Mouse (Mus musculus): ENCODE measurements around the gene Gm1979.
"Not testable (repeated sequence)": the region's sequence is repeated elsewhere in the genome, so short reads cannot be mapped to it uniquely, and the experiment has no call there.

Gm1979 gene

DNA sequence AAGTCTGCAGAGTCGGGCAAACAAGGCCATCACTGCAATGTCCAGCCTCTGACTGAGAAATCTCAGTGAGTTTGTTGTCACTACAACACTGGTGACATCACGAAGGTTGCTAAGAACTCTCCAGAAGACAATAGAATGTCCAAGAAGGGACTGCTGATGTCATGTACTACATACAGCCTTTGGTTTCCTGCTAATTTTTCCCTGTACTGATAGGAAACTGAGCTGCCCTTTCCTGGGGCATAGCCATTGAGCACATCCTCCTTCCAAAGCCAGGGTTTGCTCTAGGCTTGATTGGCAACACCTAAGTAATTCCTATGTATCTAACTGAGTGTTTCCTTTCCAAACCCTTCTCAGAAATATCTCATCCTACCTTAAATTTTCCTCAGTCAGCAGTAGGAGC lies at the start of gene Gm1979:
Gene Gm1979 (minus strand): TSS at position 101 of the 400 bp plus-strand sequence.
- not testable (repeated sequence) for DNase-seq (ENCODE audit: low spot score)

GRCm38 (mm10) chr5:26039458-26039857 lies 34.9 kb upstream of the Gm1979 start, which contains the start of gene Speer4a:
TSS of gene Speer4a (minus strand) at chr5:26039558.
- not testable (repeated sequence) for DNase-seq (ENCODE audit: low spot score)

GRCm38 (mm10) chr5:26022816-26023215 lies 18.2 kb upstream of the Gm1979 start, which contains the start of gene Gm5862:
TSS of gene Gm5862 (minus strand) at chr5:26022916.
- not testable (repeated sequence) for DNase-seq (ENCODE audit: low spot score)

GRCm38 (mm10) chr5:26007697-26008096 lies 3.1 kb upstream of the Gm1979 start:
- DNase-seq (ENCODE audit: low spot score) = not testable (repeated sequence)

GRCm38 (mm10) chr5:26006937-26007695 lies 2.5 kb upstream of the Gm1979 start:
- peak; percentile 25 for DNase-seq (ENCODE audit: low spot score)

GRCm38 (mm10) chr5:25988550-25988949 lies 16.0 kb downstream of the Gm1979 start, which contains the start of gene Gm21698:
TSS of gene Gm21698 (minus strand) at chr5:25988650.
- not testable (repeated sequence) for DNase-seq (ENCODE audit: low spot score)

- DNase-seq (ENCODE audit: low spot score) = not testable (repeated sequence)
These were observed 32.0 kb downstream of the Gm1979 start, which contains the start of gene Gm21680 for GRCm38 (mm10) chr5:25972563-25972962. TSS of gene Gm21680 (minus strand) at chr5:25972663.

- not testable (repeated sequence) for DNase-seq (ENCODE audit: low spot score)
These were observed 47.5 kb downstream of the Gm1979 start for GRCm38 (mm10) chr5:25957050-25957449.

DNA sequence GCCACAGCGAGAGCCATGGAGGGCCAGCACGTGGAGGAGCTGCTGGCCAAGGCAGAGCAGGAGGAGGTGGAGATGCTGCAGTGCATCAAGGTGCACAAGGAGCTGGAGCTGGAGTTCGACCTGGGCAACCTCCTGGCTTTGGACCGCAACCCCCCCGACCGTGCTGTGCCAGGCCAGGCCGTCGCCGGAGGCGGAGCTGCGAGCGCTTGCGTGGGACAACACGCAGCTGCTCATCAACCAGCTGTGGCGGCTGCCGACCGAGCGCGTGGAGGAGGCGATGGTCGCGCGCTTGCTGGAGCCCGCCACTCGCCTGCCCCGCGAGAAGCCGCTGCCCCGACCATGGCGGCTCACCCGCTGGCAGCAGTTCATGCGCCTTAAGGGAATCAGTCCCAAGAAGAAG lies 48.0 kb downstream of the Gm1979 start:
- not testable (repeated sequence) for DNase-seq (ENCODE audit: low spot score)

DNA sequence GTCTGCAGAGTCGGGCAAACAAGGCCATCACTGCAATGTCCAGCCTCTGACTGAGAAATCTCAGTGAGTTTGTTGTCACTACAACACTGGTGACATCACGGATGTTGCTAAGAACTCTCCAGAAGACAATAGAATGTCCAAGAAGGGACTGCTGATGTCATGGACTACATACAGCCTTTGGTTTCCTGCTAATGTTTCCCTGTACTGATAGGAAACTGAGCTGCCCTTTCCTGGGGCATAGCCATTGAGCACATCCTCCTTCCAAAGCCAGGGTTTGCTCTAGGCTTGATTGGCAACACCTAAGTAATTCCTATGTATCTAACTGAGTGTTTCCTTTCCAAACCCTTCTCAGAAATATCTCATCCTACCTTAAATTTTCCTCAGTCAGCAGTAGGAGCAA lies 50.3 kb downstream of the Gm1979 start, which contains the start of gene Gm21671:
Gene Gm21671 (minus strand): TSS at position 101 of the 400 bp plus-strand sequence.
- DNase-seq (ENCODE audit: low spot score) = not testable (repeated sequence)

All from testis, postnatal 14 days (tissue).